Mouse (Mus musculus) ES-Bruce4 (cell line): ENCODE results near the gene Gm11027. TPM values are rescaled to one million over a fixed set of nuclear protein-coding genes. Genes with fewer than 3 reads are reported as not detected.

ENCODE experiments used
- H3K27ac ChIP-seq: 2 replicates; pipeline ENCODE4 v1.5.1; 2012; ENCODE audit warnings: low read length, inconsistent platforms; ENCODE audit not compliant: insufficient read depth
- H3K27me3 ChIP-seq: 2 replicates; pipeline ENCODE4 v1.6.1; 2012; ENCODE audit warnings: mild to moderate bottlenecking, low read length, inconsistent platforms; ENCODE audit not compliant: control insufficient read depth, poor library complexity, insufficient read depth, severe bottlenecking
- H3K36me3 ChIP-seq: 2 replicates; pipeline ENCODE4 v1.6.1; 2012; ENCODE audit warnings: inconsistent platforms, mild to moderate bottlenecking, low read length, moderate library complexity; ENCODE audit not compliant: control insufficient read depth, poor library complexity, insufficient read depth, severe bottlenecking
- H3K4me1 ChIP-seq: one replicate; pipeline ENCODE4 v1.8.1; 2011; ENCODE audit warnings: low read length; ENCODE audit not compliant: control insufficient read depth, insufficient read depth
- H3K4me3 ChIP-seq: 2 replicates; pipeline ENCODE4 v1.5.1; 2011; ENCODE audit warnings: low read depth, mild to moderate bottlenecking, low read length
- H3K9ac ChIP-seq: 2 replicates; pipeline ENCODE4 v1.6.1; 2012; ENCODE audit warnings: low read depth, mild to moderate bottlenecking, inconsistent platforms; ENCODE audit not compliant: poor library complexity, severe bottlenecking
- H3K9me3 ChIP-seq: replicated peaks from 2 replicates; pipeline ENCODE4 v1.6.1; 2012; ENCODE audit warnings: mild to moderate bottlenecking, low read length, inconsistent platforms; ENCODE audit not compliant: control insufficient read depth, poor library complexity, insufficient read depth, severe bottlenecking
- CTCF ChIP-seq: IDR thresholded peaks from one replicate; pipeline ENCODE4 v1.8.1; 2011; ENCODE audit warnings: low read depth, low read length
- EP300 ChIP-seq: IDR thresholded peaks from 2 replicates; pipeline ENCODE4 v1.6.1; 2011; ENCODE audit warnings: low read depth, low read length; ENCODE audit not compliant: insufficient read depth
- POLR2A ChIP-seq: IDR thresholded peaks from one replicate; pipeline ENCODE4 v1.8.1; 2011; ENCODE audit warnings: low read length; ENCODE audit not compliant: insufficient read depth
- polyA plus RNA-seq: library from polyadenylated mRNA; stranded (reverse); fragments of >200 nt; gene quantifications from 2 replicates; pipeline ENCODE4 v1.2.4, GENCODE M21; 2011; ENCODE audit warnings: low read depth; ENCODE audit not compliant: missing spikeins, insufficient read depth, insufficient read length

Gene Gm11027
- polyA plus RNA-seq, 1 experiment: not detected

GRCm38 (mm10) chr12:116271071-116271470, 4.1 kb upstream of the Gm11027 start:
- Histone ChIP-seq H3K36me3 (no peaks in the 10 kb centered on the region), H3K4me3 (no peak overlapping the region), H3K9ac (no peak overlapping the region), H3K27ac (no peak overlapping the region), H3K27me3 (no peaks in the 10 kb centered on the region), H3K9me3 (no peaks in the 10 kb centered on the region), H3K4me1 (no peaks in the 10 kb centered on the region)
- TF ChIP-seq POLR2A (no peak), EP300 (no peak), CTCF (no peak)

DNA sequence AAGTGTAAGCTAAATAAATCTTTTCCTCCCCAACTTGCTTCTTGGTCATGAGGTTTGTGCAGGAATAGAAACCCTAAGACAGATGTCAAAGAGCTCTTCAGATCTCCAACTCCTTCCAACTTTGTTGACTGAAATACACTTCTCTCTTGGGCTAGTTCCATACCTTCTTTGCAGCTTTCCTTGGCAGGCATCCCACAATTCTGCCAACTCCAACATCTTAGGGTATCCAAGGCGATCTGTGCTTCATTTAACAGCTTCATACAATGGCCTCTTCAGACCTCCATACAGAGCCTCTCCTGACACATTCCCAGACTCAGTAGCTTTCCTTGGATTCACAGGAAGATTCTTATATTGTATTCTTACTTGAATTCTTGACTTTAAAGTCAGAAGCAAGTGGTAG, 1.5 kb upstream of the Gm11027 start:
- no peak for TF ChIP-seq CTCF
- TF ChIP-seq EP300: no peak
- TF ChIP-seq POLR2A: no peak
- Histone ChIP-seq H3K4me1 (no peaks in the 10 kb centered on the region), H3K36me3 (no peaks in the 10 kb centered on the region), H3K9me3 (no peaks in the 10 kb centered on the region), H3K4me3 (no peak overlapping the region), H3K27me3 (no peaks in the 10 kb centered on the region), H3K9ac (no peak overlapping the region), H3K27ac (no peak overlapping the region)

DNA sequence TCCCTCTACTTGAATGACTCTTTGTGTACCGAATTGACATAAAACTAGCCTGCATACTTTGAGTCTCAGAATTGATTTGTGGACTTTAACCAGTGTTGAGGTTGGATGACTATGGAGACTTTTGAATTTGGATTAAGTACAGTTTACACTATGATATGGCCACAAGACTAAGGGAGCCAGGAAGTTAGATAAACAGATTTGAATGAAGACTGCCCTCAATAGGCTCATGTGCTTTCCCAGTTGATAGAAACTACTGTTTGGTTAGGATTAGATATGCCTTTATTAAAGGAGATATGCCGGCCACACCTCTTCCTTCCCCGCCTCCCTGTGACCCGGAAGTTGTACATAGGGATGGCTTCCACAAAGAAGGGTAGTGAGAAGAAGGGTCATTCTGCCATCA, 445 bp downstream of the Gm11027 start:
- Histone ChIP-seq H3K36me3 (no peaks in the 10 kb centered on the region), H3K27me3 (no peaks in the 10 kb centered on the region), H3K9ac (no peak overlapping the region), H3K4me3 (no peak overlapping the region), H3K9me3 (no peaks in the 10 kb centered on the region), H3K4me1 (no peaks in the 10 kb centered on the region), H3K27ac (no peak overlapping the region)
- no peak for TF ChIP-seq EP300
- no peak for TF ChIP-seq POLR2A

- no peak overlapping the region for H3K27ac ChIP-seq
- H3K4me3 ChIP-seq: no peak overlapping the region
- H3K9ac ChIP-seq: no peak overlapping the region
- H3K27me3 ChIP-seq: no peaks in the 10 kb centered on the region
- TF ChIP-seq CTCF (no peak), EP300 (no peak), POLR2A (no peak)
- no peaks in the 10 kb centered on the region for H3K4me1 ChIP-seq
- no peaks in the 10 kb centered on the region for H3K36me3 ChIP-seq
- H3K9me3 ChIP-seq: no peaks in the 10 kb centered on the region
Measured at GRCm38 (mm10) chr12:116276961-116277360, 1.8 kb downstream of the Gm11027 start.

DNA sequence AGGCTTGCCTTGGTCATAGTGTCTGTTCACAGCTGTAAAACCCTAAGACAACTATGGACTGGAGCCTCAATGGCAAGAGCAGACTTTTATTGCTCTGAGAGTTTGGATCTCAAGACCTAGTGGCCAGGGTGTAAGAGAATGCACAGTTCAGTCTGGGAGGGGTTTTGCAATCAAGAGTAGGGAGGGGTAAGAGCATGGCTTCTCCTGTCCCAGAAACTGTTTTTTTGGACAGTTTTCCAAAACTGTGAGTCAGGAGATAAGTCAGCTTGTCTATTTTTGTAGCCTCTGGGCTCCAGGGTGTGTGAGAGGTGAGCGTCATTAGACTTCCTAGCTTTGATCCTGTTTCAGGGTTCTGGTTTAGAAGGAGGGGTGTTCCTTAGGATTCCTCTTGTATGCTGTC, 3.4 kb downstream of the Gm11027 start:
- H3K9me3 ChIP-seq: no peaks in the 10 kb centered on the region
- no peaks in the 10 kb centered on the region for H3K36me3 ChIP-seq
- no peaks in the 10 kb centered on the region for H3K27me3 ChIP-seq
- no peak overlapping the region for H3K27ac ChIP-seq
- H3K4me1 ChIP-seq: no peaks in the 10 kb centered on the region
- TF ChIP-seq CTCF: no peak
- TF ChIP-seq EP300: no peak
- no peak for TF ChIP-seq POLR2A
- no peak overlapping the region for H3K4me3 ChIP-seq
- H3K9ac ChIP-seq: no peak overlapping the region

GRCm38 (mm10) chr12:116279181-116279580, 4.0 kb downstream of the Gm11027 start:
- no peak for TF ChIP-seq CTCF
- TF ChIP-seq POLR2A: no peak
- no peak for TF ChIP-seq EP300
- no peaks in the 10 kb centered on the region for H3K27me3 ChIP-seq
- H3K36me3 ChIP-seq: no peaks in the 10 kb centered on the region
- H3K9ac ChIP-seq: no peak overlapping the region
- H3K27ac ChIP-seq: no peak overlapping the region
- H3K4me1 ChIP-seq: no peaks in the 10 kb centered on the region
- no peaks in the 10 kb centered on the region for H3K9me3 ChIP-seq
- H3K4me3 ChIP-seq: no peak overlapping the region
